9 mouse cellular contexts compared by ENCODE assay signal in genomic region chr2:155436445-155436844, GRCm38 (mm10). TPM values are rescaled to one million over a fixed set of nuclear protein-coding genes. Genes with fewer than 3 reads are reported as not detected.
DNase-seq lines count a peak whose midpoint lies in the region; ATAC-seq lines count a peak whose summit lies in the region.
"Had no signal": no experiment of that assay in that cellular context is flagged by ENCODE, and none has a peak within 500 bp of the region (broad histone marks: within the 10 kb centered on the region; RNA-seq: fewer than 3 reads in every experiment).

No protein-coding gene starts in this region.

- no peak overlapping the region for H3K4me3 ChIP-seq in kidney, embryonic 15.5 days (replicated peaks)

- no peak overlapping the region for H3K4me2 ChIP-seq in kidney, embryonic 15.5 days

- no peaks in the 10 kb centered on the region for H3K9me3 ChIP-seq in kidney, embryonic 15.5 days (replicated peaks)

- no peaks in the 10 kb centered on the region for H3K4me1 ChIP-seq in kidney, embryonic 15.5 days

- no peak overlapping the region for H3K27ac ChIP-seq in kidney, embryonic 15.5 days

- peaks cover 54% of the 10 kb centered on the region for H3K36me3 ChIP-seq in kidney, embryonic 15.5 days

- no peak overlapping the region for H3K9ac ChIP-seq in kidney, embryonic 15.5 days

- H3K27me3 ChIP-seq in kidney, embryonic 15.5 days = no peaks in the 10 kb centered on the region

- DNase-seq in adrenal gland, postnatal 10 days = peak; percentile 28
- DNase-seq in adrenal gland, postnatal 4 days (ENCODE audit: low spot score in 2 of 2) = no peak
- DNase-seq in kidney, postnatal 36 days = peak; percentile 15 to 41
- peak; percentile 40 for DNase-seq in R1 (ENCODE audit: low read depth, low spot score)
- peak; percentile 18 for DNase-seq in mesoderm, embryonic 11.5 days (ENCODE audit: low read depth, low spot score)
- no peak for DNase-seq in layer of hippocampus, postnatal 10 days (ENCODE audit: low spot score in 2 of 2)
- DNase-seq: spleen, adult 18-20 months had no signal

- no peak for ATAC-seq in kidney, embryonic 15.5 days (replicated peaks; ENCODE audit: low FRiP score)
- ATAC-seq in megakaryocyte-erythroid progenitor cell, adult 5-6 weeks (replicated peaks; ENCODE audit: low FRiP score, low TSS enrichment, poor library complexity, severe bottlenecking) = no peak

RNA-seq across cellular contexts. Expression of gene Ncoa6, which starts 37.2 kb away (rescaled TPM):
- total RNA-seq in adrenal gland, postnatal 10 days (2021) = 10 to 100 TPM; 33.1 to 44.6 TPM
- total RNA-seq in adrenal gland, postnatal 4 days (2021) = 10 to 100 TPM; 54.8 to 65.8 TPM
- 18.0 and 19.3 TPM in 2 replicates for polyA plus RNA-seq in kidney, embryonic 15.5 days (2015; fragmentation: Nextera tagmentation; extraction: Ambion mirVana)
- total RNA-seq in layer of hippocampus, postnatal 10 days (2021) = 10 to 100 TPM; 67.5 to 70.5 TPM
- 65.7 and 78.0 TPM in 2 replicates for total RNA-seq in megakaryocyte-erythroid progenitor cell, adult 5-6 weeks (2014; fragmentation: Nextera tagmentation)
- total RNA-seq in megakaryocyte-erythroid progenitor cell, adult 5-6 weeks (2017) = 8.4 and 17.9 TPM in 2 replicates

RNA-seq across cellular contexts. Expression of gene Trp53inp2, which starts 55.6 kb away (rescaled TPM):
- 100 to 1,000 TPM; 234 to 237 TPM for total RNA-seq in adrenal gland, postnatal 10 days (2021)
- total RNA-seq in adrenal gland, postnatal 4 days (2021) = 100 to 1,000 TPM; 156 to 163 TPM
- polyA plus RNA-seq in kidney, embryonic 15.5 days (2015; fragmentation: Nextera tagmentation; extraction: Ambion mirVana) = 23.5 and 25.7 TPM in 2 replicates
- 100 to 1,000 TPM; 189 to 198 TPM for total RNA-seq in layer of hippocampus, postnatal 10 days (2021)
- total RNA-seq in megakaryocyte-erythroid progenitor cell, adult 5-6 weeks (2014; fragmentation: Nextera tagmentation) = 1.9 and 2.8 TPM in 2 replicates
- total RNA-seq in megakaryocyte-erythroid progenitor cell, adult 5-6 weeks (2017) = 3.7 and 4.7 TPM in 2 replicates

Comparison
In these comparisons a context has a peak if more than half of its experiments do, and no peak if none do; other contexts are left out.
1. DNase-seq: peak in adrenal gland, postnatal 10 days (single experiment), kidney, postnatal 36 days (2 of 2), R1 (single experiment) and mesoderm, embryonic 11.5 days (single experiment); none in adrenal gland, postnatal 4 days (0 of 2) and layer of hippocampus, postnatal 10 days (0 of 2).
2. RNA of gene Trp53inp2, which starts 55.6 kb away (total RNA-seq): 234 to 237 TPM in adrenal gland, postnatal 10 days, 189 to 198 TPM in layer of hippocampus, postnatal 10 days and 156 to 163 TPM in adrenal gland, postnatal 4 days; 1.9 to 4.7 TPM in megakaryocyte-erythroid progenitor cell, adult 5-6 weeks; every median in the first group is over 10 times any median in the second.